8 mouse cellular contexts compared by ENCODE assay signal in genomic region chr9:21153833-21154232, GRCm38 (mm10). TPM values are rescaled to one million over a fixed set of nuclear protein-coding genes. Genes with fewer than 3 reads are reported as not detected.
DNase-seq lines count a peak whose midpoint lies in the region; ATAC-seq lines count a peak whose summit lies in the region.

No protein-coding gene starts in this region.

- H3K4me3 ChIP-seq in forebrain, embryonic 16.5 days (replicated peaks; ENCODE audit: low read length) = no peak overlapping the region; the same call in 1 of the 2 replicates
- peak overlapping the region; percentile 45 for H3K4me3 ChIP-seq in limb, embryonic 15.5 days
- peak overlapping the region; percentile 41 for H3K4me3 ChIP-seq in stomach, embryonic 16.5 days (replicated peaks; ENCODE audit: low read length)

- H3K9me3 ChIP-seq in forebrain, embryonic 16.5 days (ENCODE audit: control insufficient read depth, low read length) = peaks cover 3% of the 10 kb centered on the region; the same call in 1 of the 2 replicates
- no peaks in the 10 kb centered on the region for H3K9me3 ChIP-seq in limb, embryonic 15.5 days
- H3K9me3 ChIP-seq in stomach, embryonic 16.5 days (replicated peaks; ENCODE audit: control insufficient read depth, low read length) = no peaks in the 10 kb centered on the region

- H3K4me1 ChIP-seq in forebrain, embryonic 16.5 days (replicated peaks; ENCODE audit: control insufficient read depth, insufficient read depth, low read length) = peaks cover 11% of the 10 kb centered on the region
- H3K4me1 ChIP-seq in limb, embryonic 15.5 days = peaks cover 29% of the 10 kb centered on the region
- peaks cover 18% of the 10 kb centered on the region for H3K4me1 ChIP-seq in stomach, embryonic 16.5 days (ENCODE audit: control insufficient read depth, insufficient read depth, low read length)

- no peaks in the 10 kb centered on the region for H3K36me3 ChIP-seq in forebrain, embryonic 16.5 days (ENCODE audit: control insufficient read depth, insufficient read depth)
- H3K36me3 ChIP-seq in limb, embryonic 15.5 days = no peaks in the 10 kb centered on the region
- H3K36me3 ChIP-seq in stomach, embryonic 16.5 days (ENCODE audit: control insufficient read depth, insufficient read depth, low read length) = no peaks in the 10 kb centered on the region

- H3K4me2 ChIP-seq in forebrain, embryonic 16.5 days (ENCODE audit: low read length) = peak overlapping the region; percentile 45
- H3K4me2 ChIP-seq in limb, embryonic 15.5 days = peak overlapping the region; percentile 87
- peak overlapping the region; percentile 86 for H3K4me2 ChIP-seq in stomach, embryonic 16.5 days (ENCODE audit: low read depth, low read length)

- no peak overlapping the region for H3K9ac ChIP-seq in forebrain, embryonic 16.5 days (replicated peaks; ENCODE audit: low read depth, low read length)
- H3K9ac ChIP-seq in limb, embryonic 15.5 days = peak overlapping the region; percentile 33; the same call in 1 of the 2 replicates
- H3K9ac ChIP-seq in stomach, embryonic 16.5 days (ENCODE audit: low read length) = peak overlapping the region; percentile 62

- H3K27ac ChIP-seq in forebrain, embryonic 16.5 days (ENCODE audit: low read length) = no peak overlapping the region
- peak overlapping the region; percentile 68 for H3K27ac ChIP-seq in limb, embryonic 15.5 days
- H3K27ac ChIP-seq in stomach, embryonic 16.5 days (ENCODE audit: low read length) = peak overlapping the region; percentile 77

- DNase-seq in lung, postnatal 10 days = peak; percentile 66
- no peak for DNase-seq in lung, postnatal 36 days
- no peak for DNase-seq in adrenal gland, postnatal 36 days
- no peak for DNase-seq in layer of hippocampus, postnatal 14 days (ENCODE audit: low spot score in 2 of 2)
- DNase-seq in adrenal gland, adult 18-20 months (ENCODE audit: low spot score in 2 of 2) = no peak

- WGBS in forebrain, embryonic 16.5 days = 14% methylated on average over 5 of the region's 5 CpGs
- whole genome bisulfite sequencing in limb, embryonic 15.5 days = 5% methylated on average over 5 of the region's 5 CpGs
- WGBS in stomach, embryonic 16.5 days = 6% methylated on average over 5 of the region's 5 CpGs

- H3K27me3 ChIP-seq in forebrain, embryonic 16.5 days (replicated peaks; ENCODE audit: control insufficient read depth, insufficient read depth, low read length) = 0 out of 2 replicates have a peak, but pooled peaks cover 2% of the 10 kb centered on the region
- H3K27me3 ChIP-seq in limb, embryonic 15.5 days = no peaks in the 10 kb centered on the region
- H3K27me3 ChIP-seq in stomach, embryonic 16.5 days (ENCODE audit: control insufficient read depth, insufficient read depth, low read length) = no peaks in the 10 kb centered on the region

- ATAC-seq in forebrain, embryonic 16.5 days = no peak
- ATAC-seq in limb, embryonic 15.5 days (ENCODE audit: insufficient number of reproducible peaks, low FRiP score, low TSS enrichment, low read depth) = no peak
- 0 out of 2 replicates have a peak, but pooled peaks have one; percentile 18 for ATAC-seq in stomach, embryonic 16.5 days (ENCODE audit: insufficient read depth, low FRiP score)

RNA-seq across cellular contexts. Expression of gene Cdc37, which starts 4.1 kb away (rescaled TPM):
- 213 and 234 TPM in 2 replicates for polyA plus RNA-seq in forebrain, embryonic 16.5 days (2015; fragmentation: Nextera tagmentation; extraction: Ambion mirVana)
- polyA plus RNA-seq in limb, embryonic 15.5 days (2015; fragmentation: Nextera tagmentation; extraction: Ambion mirVana) = 298 and 326 TPM in 2 replicates
- polyA plus RNA-seq in stomach, embryonic 16.5 days (2015; fragmentation: Nextera tagmentation; extraction: Ambion mirVana) = 250 TPM in 2 replicates
- total RNA-seq in adrenal gland, postnatal 36 days (2021) = 100 to 1,000 TPM; 180 to 201 TPM
- 100 to 1,000 TPM; 129 to 136 TPM for total RNA-seq in layer of hippocampus, postnatal 14 days (2021)
- total RNA-seq in adrenal gland, adult 18-20 months (2021) = 100 to 1,000 TPM; 175 to 181 TPM

RNA-seq across cellular contexts. Expression of gene Pde4a, which starts 11.7 kb away (rescaled TPM):
- 24.9 and 32.0 TPM in 2 replicates for polyA plus RNA-seq in forebrain, embryonic 16.5 days (2015; fragmentation: Nextera tagmentation; extraction: Ambion mirVana)
- polyA plus RNA-seq in limb, embryonic 15.5 days (2015; fragmentation: Nextera tagmentation; extraction: Ambion mirVana) = 6.1 and 6.4 TPM in 2 replicates
- polyA plus RNA-seq in stomach, embryonic 16.5 days (2015; fragmentation: Nextera tagmentation; extraction: Ambion mirVana) = 4.7 TPM in 2 replicates
- 10 to 100 TPM in 1 of 2 experiments, 1 to 10 TPM in 1; 8.6 to 10.6 TPM for total RNA-seq in adrenal gland, postnatal 36 days (2021)
- 10 to 100 TPM; 63.8 to 69.9 TPM for total RNA-seq in layer of hippocampus, postnatal 14 days (2021)
- 10 to 100 TPM in 1 of 2 experiments, 1 to 10 TPM in 1; 6.2 to 13.3 TPM for total RNA-seq in adrenal gland, adult 18-20 months (2021)

RNA-seq across cellular contexts. Expression of gene Tyk2, which starts 22.8 kb away (rescaled TPM):
- 10.4 and 13.7 TPM in 2 replicates for polyA plus RNA-seq in forebrain, embryonic 16.5 days (2015; fragmentation: Nextera tagmentation; extraction: Ambion mirVana)
- polyA plus RNA-seq in limb, embryonic 15.5 days (2015; fragmentation: Nextera tagmentation; extraction: Ambion mirVana) = 13.1 and 13.2 TPM in 2 replicates
- 16.7 and 18.2 TPM in 2 replicates for polyA plus RNA-seq in stomach, embryonic 16.5 days (2015; fragmentation: Nextera tagmentation; extraction: Ambion mirVana)
- 10 to 100 TPM; 14.6 to 15.2 TPM for total RNA-seq in adrenal gland, postnatal 36 days (2021)
- total RNA-seq in layer of hippocampus, postnatal 14 days (2021) = 10 to 100 TPM; 14.2 to 14.3 TPM
- 10 to 100 TPM; 14.0 to 14.5 TPM for total RNA-seq in adrenal gland, adult 18-20 months (2021)

Comparison
In these comparisons a context has a peak if more than half of its experiments do, and no peak if none do; other contexts are left out.
1. RNA of gene Pde4a, which starts 11.7 kb away (total RNA-seq): 63.8 to 69.9 TPM in layer of hippocampus, postnatal 14 days; 6.2 to 13.3 TPM in adrenal gland, adult 18-20 months and 8.6 to 10.6 TPM in adrenal gland, postnatal 36 days; every median in the first group is over 4 times any median in the second.
2. Peak in every context shown above with its lines, with median percentiles within 50 percentile points of each other: H3K4me2 ChIP-seq.